Mouse (Mus musculus): Measurements from ENCODE around the gene C1qtnf5.

DNA sequence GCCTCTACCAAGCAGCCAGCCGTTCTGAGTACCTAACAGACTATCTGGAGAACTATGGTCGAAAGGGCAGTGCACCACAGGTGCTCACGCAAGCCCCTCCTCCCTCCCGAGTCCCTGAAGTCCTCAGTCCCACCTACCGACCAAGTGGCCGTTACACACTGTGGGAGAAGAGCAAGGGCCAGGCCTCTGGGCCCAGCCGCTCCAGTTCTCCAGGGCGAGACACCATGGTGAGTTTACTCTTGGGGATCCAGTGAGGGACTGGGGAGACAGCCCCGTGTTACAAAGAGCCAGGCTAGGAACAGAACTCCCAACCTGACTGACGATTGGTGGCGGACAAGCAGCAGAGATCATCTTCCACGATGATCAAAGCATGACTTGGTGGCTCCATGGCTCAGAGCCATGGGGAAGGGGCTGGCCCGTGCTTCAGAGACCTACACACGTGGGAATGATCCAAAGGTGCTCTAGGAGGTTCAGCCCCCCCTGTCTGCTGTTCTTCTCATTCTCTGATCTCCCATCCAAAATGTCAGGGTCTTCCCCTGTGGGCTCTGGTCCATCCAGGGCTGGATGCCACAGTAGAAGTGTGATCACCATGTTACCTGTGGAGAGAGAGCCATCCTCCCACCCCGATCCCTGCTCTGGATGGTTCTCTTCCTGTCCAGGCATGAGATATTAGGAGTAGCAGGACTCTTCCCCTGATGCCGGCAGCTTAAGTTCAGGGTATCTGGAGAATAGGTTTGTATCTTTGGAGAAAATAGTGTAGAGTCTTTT lies 30.9 kb upstream of the C1qtnf5 start:
- TF ChIP-seq POLR2A (IDR thresholded peaks at IDR 0.05; ENCODE audit: borderline replicate concordance, extremely low read depth, low read depth, low read length) (no peak), CTCF (IDR thresholded peaks at IDR 0.05; ENCODE audit: insufficient read depth, low read length) (no peak)
